Mouse (Mus musculus): Measurements from ENCODE around the gene Pld5. TPM values are rescaled to one million over a fixed set of nuclear protein-coding genes. Genes with fewer than 3 reads are reported as not detected.

The Pld5 gene
- polyA plus RNA-seq (2017; shearing (Covaris generic)): not detected

DNA sequence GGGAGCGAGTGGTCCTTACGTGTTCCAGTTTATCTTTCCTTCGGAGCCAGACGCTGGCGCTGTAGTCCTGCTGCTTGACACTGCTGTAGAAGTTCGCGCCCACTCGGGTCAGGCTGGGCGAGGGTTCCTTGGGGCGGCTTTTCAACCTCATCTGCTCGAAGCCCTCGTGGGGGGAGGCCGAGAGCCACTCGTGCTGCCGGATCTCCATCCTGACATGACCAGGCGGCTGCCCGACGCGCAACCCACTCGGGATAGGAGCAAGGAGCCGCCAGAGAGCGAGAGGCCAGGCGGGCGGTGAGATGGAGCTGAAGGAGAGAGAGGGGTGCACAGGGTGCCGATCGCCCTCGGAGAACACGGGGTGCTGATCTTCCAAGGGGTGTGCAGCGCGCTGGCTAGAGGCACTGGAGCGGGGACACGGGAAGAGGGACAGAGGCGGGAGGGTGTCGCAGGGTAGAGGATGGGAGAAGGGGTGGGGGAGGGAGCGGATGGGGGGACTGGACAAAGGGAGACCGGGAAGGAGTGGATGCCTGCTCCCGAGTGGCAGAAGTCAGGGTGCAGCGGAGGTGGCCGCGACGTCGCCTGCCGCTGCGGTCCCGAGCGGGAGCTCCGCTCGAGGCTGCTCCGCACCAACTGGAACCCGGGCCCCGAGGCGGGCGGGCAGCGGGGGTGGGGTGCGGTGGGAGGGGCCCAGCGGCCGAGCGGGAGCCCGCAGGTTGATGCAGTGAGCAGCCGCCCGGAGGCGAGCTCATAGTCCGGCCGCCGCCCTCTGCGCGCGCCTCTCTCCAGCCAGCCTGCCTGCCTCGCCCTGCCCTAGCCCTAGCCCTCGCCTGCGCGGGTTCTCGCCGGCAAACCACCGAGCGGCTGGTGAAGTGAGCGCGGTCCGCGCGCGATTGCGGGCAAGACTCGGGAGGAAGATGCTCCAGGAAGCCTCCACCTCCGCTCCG lies at the start of gene Pld5:
Gene Pld5, minus strand, starts transcription at position 646 of the 944 bp plus-strand sequence.

DNA sequence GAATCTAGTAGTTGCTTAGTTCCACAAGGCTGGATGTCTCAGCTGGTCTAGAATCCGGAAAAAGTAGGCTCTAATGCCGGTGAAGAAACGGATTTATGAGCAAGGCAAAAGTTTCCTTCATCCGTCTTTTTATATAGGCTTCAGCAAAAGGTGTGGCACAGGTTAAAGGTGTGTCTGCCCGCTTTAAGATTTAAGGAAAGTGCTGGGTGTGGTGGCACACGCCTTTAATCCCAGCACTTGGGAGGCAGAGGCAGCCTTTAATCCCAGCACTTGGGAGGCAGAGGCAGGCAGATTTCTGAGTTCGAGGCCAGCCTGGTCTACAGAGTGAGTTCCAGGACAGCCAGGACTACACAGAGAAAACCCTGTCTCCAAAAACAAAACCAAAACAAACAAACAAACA lies 296.1 kb downstream of the Pld5 start, which contains the start of gene Rbm8a2:
Gene Rbm8a2, minus strand, starts transcription at position 101 of the 400 bp plus-strand sequence.

DNA sequence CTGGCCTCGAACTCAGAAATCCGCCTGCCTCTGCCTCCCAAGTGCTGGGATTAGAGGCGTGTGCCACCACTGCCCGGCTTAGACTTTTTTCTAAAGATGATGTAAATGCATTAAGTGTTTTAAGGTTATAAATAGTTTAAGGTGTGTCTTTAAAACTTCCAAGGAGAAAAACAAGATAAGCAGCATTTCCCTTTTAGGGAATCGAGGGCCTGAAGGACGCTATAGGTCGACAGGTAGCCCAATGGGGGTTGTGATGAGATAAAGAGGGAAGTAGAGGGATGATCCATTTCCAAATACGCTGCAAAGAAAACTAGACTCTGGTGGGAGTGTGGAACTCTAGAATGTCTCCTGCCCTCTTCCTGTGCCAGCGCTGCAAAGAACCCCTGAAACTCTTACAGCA lies 355.1 kb downstream of the Pld5 start, which contains the start of gene Gm38100:
Gene Gm38100, plus strand, starts transcription at position 301 of the 400 bp plus-strand sequence.

Measured in CD4-positive, CD25-positive, alpha-beta regulatory T cell, adult 9 weeks (primary cell).